Mouse (Mus musculus) frontal cortex, adult (tissue): ENCODE measurements around the gene Tagln2.

Experiments used
- ATAC-seq: cut with Nextera tagmentation; 2 replicates; pipeline ENCODE4 v1.9.2; 2017; ENCODE audit warnings: mild to moderate bottlenecking, moderate library complexity, mixed read lengths; ENCODE audit not compliant: low TSS enrichment

Tagln2 gene

DNA sequence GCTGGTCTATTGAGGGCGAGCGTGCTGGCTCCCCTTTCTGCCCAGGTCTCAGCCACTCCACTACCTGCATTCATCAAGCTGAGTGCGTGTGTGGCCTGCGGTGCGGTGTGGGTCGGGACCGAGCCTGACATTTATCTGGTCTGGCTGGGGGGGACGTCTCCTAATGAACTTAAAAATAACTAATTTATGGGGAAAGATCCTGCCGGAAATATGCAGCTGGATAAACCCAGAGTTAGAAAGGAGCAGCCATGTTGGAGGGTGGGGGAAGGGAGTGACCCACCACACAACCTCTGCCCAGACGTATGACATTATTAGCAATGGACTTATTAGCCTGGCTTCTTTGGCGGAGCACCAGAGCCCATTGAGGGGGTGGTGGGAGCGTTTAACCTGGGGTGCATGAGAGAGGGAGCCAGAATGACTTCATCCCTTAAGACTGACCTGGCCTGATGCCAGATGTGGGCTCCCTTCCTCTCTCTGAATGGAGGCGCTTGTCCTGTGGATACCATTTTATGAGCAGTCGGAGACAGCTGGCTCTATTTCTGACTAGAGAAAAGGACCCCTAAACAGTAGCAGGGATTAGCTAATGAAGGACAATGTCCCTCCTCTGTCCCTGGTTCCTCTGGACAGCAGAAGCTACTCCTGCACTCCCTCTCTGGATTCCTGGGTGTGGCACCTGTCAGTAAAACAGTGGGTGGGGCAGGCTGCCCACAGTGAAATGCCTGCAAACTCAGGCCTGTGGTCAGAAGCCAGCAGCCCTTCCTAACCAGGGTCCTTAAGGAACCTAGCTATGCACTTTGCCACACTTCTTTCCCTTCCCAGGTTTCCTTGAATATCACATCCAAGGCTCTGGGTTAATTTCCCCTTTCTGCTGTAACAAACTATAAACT lies 3.5 kb downstream of the Tagln2 start:
- ATAC-seq = no peak

DNA sequence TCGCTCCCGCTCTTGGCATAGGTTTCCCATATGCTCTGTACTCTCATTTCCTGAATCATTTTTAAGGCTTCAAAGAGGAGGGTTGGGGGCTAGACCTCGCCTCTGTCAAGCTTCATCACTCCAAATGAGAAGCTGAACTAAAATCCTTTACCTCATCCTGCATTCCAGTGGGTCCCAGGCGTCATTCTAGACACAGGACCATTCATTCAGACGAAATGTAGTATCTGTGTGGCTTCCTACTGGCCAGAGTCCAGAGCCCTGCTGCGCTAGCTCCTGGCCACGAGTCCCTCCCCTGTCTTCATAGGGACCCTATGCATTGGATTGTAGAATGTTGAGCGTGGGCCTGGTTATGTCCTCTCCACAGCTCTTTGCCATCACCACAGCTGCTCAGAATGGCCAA lies 4.9 kb downstream of the Tagln2 start:
- no peak for ATAC-seq

DNA sequence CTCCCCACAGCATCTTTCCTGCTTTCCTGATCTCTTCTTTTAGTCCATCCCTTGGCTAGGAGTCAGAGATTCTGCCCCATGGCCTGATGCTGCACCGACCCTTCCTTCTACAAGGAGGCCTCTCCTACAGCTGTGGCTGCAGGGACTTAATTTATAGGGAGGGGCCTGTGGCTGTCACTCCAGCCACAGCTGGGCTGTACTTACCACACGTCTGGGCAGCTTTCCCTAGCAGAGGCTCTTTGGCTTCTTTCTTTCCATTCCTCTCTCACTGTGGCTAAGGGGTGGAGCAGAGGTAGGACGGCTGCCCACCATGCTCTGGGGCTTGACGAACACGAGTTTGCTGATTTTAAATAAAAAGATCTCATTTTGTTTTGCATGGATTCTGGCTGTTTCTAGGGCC lies 7.2 kb downstream of the Tagln2 start:
- ATAC-seq = no peak

DNA sequence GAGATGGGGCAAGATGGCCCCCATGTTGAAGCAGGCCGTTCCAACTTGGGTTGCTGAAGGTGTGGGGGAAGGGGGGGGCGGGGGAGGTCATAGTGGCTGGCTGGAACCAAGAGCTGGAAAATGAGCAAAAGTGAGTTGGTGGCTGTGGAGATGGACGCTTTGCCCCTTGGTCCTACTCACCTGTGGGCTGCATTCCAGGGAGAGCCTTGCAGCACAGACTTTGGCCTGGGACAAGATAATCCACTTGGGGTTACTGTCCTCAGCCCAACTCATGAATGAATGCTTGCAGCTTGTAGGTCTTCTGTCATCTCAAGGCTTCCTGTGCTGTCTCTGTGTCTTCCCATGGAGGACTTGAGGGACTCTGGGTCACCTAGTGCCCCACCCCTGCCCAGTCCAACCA lies 7.9 kb downstream of the Tagln2 start:
- no peak for ATAC-seq

DNA sequence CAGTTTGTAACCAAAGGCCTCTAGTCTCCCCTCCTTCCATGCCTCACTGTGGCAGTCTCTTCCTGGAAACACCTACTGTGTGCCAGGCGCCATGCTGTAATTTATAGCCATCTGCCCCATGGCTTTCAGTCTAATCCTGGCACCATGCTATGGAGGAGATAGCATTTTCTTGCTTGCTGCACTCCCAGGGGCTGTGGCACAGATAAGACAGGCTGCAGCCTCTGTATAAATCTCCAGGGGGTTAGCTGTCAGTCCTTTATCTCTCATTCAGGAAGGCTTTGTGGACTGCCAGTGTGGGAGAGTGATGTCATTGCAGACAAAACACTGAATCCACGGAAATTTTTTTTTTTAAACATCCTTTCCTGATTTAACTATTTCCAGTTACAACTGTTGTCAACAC lies 8.3 kb downstream of the Tagln2 start:
- no peak for ATAC-seq

DNA sequence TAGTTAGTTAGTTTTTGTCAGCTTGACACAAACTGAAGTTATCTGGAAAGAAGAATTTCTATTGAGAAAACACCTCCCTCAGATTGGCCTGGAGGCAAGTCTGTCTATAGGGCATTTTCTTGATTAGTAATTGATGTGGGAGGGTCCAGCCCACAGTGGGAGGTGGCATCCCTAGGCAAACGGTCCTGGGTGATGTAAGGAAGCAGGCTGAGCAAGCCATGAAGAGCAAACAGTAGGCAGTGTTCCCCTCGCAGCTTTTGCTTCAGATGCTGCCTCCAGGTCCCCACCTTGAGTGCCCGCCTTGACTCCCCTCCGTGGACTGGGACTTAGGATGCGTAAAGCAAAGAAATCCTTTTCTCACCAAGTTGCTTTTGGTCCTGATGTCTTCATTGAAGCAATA lies 9.4 kb downstream of the Tagln2 start:
- no peak for ATAC-seq

DNA sequence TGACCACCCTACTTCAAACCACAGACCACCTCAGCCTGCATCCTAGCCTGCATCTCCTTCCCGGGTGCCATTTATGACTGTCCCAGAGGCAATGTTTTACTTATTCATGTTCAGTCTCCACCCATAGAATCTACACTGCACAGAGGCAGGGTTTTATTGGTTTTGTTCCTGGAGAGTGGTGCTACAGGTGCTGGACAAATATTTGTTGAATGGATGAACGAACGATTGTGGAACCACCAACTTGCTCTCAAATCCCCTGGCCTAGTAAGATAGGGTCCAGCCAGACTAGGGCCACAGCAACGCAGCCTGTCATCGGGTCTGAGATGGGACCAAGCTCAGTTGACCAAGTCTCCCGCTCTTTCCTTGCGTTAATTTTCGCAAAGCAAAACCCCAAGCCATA lies 10.1 kb downstream of the Tagln2 start:
- no peak for ATAC-seq

DNA sequence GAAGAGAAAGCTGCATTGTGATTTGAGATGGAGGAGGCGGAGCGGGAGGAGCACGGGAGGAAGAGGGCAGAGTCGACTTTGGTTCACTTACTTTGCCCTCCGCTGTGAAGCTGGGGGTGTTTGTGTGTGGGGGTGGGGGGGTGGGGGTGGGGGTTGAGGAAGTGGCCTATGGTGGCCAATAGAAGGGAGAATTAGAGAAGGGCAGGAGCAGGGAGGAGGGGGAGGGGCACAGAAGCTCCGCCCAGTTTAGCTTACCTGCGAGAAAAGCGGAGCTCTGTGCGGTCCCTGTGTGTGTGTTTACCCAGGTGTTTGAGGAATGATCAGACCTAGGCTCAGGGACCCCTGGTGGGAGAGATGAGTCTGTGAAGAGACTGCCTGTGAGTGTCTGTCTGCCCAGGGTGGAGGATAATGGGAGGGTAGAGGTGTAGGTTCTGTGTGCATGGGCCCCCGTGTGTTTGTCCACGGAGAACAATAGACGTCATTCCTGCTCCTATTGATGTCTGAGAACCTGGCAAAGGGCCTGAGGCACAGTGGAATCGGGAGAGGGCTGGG lies 10.7 kb downstream of the Tagln2 start:
- ATAC-seq = no peak

DNA sequence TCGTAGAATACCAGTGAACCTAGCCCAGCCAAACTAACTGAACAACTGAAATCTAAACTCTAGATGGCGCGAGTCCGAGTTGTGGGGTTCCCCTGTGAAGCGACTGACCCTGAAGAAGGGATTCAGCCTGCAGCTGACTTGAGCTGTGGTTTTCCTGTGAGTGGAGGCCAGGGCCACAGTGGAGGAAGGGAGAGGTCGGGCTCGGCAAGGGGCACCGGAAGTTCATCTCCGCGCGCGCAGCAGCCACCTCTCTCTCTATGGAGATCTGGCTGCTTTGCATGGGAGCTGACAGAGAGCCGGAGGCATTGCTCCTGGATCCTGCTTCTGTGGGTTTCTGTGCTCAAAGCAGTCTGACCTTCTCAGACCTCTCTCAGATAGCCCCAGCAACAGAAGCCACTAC lies 13.1 kb downstream of the Tagln2 start:
- ATAC-seq = peak; percentile 52; the same call in 1 of the 2 replicates

DNA sequence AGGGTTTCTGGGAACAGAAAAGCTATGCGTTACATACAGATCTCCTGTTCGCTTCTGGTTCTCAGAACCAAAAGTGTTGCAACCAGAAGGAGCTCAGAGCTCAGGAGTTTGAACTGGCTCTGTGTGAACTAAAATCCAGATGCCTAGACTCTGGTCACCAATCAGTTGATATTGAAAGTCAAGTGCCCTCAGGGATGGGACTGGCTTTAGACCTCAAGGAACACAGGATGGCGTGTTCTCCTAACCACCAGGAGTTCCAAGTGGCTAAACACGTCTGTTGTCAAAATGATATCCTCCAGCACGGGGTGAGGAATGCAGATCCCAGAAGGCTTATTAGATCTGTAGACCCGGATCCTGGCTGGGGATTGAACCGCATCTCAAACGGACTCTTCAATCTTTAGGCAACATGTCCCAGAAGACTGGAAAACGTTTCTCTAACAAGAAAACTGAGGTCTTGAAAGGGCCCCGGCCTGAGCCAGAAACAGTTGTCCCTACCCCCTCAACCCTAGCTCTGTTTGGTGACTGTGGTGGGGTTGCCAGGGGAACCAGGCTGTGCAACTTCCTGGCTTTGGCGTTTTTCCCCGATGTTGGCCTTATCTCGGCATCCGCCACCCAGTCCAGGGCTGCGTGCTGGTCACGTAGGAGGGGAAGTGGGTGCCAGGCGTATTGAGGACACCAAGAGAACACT lies 13.8 kb downstream of the Tagln2 start:
- ATAC-seq = peak; percentile 20; the same call in 1 of the 2 replicates

DNA sequence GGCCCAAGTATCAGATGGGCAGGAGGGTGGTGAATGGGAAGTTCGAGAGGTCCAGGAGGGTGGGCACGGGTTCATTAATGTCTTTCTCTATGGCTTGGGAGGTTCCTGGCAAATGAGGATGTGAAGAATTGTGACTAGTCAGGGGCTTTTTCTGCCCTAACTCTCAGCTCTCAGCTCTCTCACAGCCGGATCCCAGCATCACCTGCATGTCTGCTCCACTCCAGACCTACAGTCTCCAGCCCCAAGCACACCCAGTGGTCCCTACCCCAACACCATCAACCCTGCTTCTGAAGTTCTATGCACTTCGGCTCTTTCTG lies 14.3 kb downstream of the Tagln2 start:
- no peak for ATAC-seq

DNA sequence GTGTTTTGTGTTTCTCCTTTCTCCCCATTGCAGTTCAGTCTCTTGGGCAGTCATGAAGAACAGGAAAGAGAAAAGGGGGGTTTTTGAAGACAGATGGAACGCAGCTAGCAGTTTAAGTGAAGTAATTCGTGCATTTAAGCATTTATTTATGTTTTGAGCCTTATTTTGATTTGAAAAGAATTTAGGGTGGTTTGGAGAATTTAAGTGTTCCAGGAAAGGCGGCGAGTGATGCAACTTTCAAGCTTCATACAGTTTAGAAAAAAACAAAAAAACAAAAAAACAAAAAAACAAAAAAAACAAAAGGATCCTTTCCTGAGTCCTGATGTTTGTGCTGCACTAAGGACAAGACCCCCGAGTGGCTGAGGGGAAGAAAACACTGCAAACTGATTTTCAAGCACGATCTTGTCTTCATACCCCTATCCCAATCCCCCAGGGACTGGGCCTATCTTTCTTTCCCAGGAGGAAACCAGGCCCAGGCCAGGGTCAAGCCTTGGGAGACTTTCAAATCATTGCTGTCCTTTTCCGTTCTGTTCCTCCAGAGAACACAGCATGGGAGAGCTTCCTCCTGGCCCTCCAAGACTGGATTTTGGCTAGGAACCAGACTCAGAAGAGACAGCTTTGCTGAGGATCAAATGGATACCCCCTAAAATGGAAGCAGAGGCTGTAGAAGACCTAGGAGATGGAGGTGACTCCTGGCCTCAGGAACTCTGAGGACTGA lies 14.9 kb downstream of the Tagln2 start:
- no peak for ATAC-seq

DNA sequence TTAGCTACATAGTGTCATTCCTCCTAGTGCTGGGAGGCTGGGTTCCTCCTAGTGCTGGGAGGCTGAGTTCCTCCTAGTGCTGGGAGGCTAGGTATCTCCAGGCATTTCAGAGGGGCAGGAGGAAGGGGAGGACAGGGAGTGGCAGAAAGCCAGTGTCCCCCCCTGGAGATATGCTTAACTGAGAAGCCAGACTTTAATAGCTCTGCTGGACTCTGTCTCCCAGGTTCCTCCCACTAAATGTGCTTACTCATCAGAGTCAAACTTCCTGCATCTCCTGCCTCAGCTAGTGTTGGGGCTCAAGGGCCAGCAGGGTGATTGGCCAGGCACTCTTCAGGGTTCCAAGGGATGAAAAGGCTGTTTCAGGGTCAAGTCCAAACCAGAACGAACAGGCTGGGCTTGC lies 15.5 kb downstream of the Tagln2 start:
- no peak for ATAC-seq

DNA sequence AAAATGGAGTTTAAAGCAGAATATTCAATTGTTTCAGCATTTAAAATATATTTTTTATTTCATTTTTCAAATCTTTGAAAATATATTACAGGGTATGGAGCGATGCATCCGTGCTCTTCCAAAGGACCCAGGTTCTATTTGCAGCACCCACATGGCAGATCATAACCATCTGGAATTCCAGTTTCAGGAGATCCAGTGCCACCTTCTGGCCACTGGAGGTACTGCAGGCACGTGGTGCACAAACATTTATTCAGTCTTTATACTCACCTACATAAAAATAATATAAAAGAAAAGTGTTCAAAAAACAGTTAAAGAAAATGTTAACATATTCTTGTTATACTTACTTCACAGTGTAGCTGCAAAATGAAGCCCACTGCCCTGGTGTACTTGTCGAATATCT lies 18.2 kb downstream of the Tagln2 start:
- no peak for ATAC-seq

DNA sequence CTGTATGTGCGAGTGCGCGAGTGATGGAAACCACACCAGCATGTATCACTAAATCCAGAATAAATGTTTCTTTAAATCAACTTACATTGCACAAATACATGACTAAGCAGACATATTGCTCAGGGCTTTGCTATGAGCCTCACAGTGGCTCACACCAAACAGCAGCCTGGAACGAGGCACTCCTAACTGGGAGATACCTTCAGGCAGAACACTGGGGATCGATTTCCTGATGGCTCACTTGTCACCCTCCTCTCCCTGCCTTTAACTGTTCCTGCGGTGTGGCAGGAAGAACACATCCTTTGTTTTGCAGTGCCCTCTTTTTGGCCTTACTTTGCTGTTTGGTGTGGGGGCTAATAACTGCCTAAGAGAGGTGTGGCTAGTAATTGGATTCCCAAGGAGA lies 19.8 kb downstream of the Tagln2 start:
- no peak for ATAC-seq

DNA sequence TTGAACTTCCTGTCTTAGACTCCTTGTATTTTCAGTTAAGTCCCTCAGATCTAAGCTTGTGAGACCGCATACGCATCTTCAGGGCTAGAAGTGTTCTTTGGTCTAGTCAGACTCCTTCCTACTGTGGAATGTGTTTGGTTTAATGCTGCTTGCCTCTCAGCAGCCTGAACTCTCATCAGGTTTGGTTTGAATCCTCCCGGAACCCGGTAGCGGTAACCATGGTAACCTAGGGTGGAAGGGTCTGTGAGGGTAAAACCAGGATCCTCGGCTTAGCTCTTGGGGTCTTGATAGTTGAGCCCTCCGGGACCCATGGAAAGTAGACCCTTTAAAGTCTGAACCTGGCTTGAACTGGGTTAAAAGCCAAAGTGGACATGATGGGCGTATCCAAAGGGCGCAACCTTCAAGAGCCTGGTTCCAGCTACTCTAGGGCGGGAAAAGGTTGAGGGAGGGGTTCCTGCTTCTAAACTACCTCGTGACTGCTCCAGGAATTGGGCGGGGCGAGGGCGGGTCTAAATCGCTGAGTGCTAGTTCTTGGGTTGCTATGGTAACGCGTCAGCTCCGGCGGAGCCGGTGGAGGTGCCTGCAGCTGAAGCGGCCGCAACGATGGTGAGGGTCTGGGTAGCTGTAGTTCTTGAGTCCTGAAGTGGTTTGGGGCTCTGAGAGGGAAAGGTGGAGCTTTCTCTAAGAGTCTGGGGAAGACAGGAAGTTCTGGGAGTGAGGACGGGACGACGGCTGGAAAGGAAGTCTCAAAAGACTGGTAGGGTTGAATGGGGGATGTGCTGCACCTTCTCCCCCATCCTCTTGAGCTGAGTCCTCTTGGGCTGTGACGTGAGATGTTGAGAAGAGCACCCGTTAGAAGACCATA lies 21.0 kb downstream of the Tagln2 start, which contains the start of gene Cfap45:
Cfap45 (plus strand) TSS at position 226 of the 865 bp plus-strand sequence.
- peak; percentile 95 for ATAC-seq

DNA sequence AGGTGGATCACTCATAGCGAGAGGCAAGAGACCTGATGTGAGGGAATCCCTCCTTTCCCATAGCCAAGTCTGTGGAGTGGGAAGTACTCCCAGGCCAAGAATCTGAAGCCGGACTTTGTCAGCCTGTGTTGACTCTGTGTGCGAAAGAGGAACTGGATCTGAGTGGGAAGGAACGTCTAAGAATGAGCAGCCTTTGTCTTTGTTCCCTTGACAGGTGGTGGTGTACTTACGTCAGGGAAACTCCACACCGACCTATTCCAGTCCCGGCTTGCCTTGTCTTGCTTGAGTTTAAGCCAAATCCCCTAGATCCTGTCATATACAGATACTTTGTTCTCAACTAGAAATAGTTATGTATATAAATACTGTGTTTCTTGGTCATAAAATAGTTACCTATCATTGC lies 22.7 kb downstream of the Tagln2 start:
- ATAC-seq = no peak

DNA sequence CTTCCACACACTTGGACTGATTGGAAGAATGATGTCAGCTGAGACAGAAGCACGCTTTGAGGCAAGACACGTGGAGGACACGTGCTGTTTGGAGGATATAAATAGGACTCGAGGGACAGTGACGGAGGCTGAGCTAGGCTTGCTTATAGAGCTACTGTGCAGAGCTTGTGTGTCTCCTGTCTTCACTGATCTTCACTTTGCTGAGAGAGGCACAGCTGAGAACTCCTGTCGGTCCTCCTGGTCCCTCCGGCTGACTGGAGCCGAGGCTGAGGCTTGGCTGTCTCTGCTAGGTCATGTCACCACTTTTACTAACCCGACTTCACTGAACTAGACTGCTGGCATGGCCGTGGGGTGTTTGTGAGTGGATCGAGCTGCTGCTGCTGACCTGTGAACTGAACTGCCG lies 23.9 kb downstream of the Tagln2 start:
- no peak for ATAC-seq

DNA sequence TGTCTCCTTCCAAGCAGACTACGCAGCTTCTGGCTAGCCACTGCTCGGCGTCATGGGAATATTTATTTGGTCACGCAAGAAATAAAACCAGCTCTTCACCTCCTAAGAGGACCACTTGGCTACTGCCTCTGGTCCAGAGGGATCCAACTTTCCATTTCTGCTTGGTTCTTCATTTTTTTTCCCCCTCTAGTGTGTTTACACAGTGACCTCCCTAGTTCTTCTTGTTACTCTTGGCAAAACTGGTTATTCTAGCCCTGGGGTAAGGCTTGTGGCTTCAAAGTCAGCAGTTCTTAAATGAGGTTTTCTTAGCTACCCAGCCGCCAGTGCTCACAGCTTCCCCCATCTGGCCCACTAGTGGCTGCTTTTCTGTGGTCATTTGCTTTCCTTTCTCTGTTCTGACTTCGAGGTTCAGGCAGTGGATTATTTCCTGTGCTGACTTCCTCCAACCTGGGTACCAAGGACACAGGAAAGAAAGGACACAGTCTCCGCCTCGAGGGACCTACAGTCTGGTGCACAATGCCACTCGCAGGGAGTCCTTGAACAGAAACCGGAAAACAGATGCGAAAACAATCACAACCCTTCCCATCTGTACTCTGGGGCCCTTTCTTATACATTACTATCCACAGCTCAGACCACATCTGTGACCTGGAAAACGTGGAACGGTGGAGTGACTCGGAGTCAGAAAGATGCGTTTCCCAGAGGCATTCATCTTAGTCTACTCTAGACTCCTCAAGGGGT lies 25.3 kb downstream of the Tagln2 start:
- no peak for ATAC-seq

DNA sequence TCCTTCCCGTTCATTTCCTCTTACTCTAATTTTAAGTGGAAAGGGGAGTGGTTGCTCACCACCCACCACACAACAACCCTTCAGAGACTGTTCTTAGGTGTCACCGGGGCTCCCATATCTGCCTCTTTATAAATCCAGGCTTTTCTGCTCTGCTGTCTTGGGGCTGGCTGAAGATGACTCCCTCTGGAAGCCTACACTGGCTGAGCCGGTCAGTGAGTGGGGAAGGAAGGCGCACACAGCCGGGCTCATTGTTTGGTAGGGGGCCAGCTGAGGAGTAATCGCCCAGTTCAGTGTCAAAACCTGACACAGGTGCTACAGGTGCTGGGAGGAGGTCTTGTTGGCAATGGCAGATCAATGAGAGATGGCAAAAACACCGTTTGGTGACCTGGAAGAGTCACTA lies 26.1 kb downstream of the Tagln2 start:
- no peak for ATAC-seq
